Mouse (Mus musculus): ENCODE measurements at regions not wholly inside any gene's neighbourhood (a gene's known extent, or its start where the extent isn't known, plus 50 kb on each side); places are given as distances from the start of the nearest gene placed in this dataset.
A peak's percentile ranks its signal among the peaks of the same experiment; 100 is the strongest.
"Not testable (repeated sequence)": the region's sequence is repeated elsewhere in the genome, so short reads cannot be mapped to it uniquely, and the experiment has no call there.

GRCm38 (mm10) chr14:114485781-114486180, 606.2 kb upstream of the Gpc5 start:
- H3K4me1 ChIP-seq (ENCODE audit: control insufficient read depth, insufficient read depth, low read length), result no peaks in the 10 kb centered on the region
- no peak overlapping the region for H3K9ac ChIP-seq (ENCODE audit: low read depth, low read length)
- WGBS, result 80% methylated on average over 4 of the region's 4 CpGs
- H3K27ac ChIP-seq (ENCODE audit: low read length), result no peak overlapping the region
- H3K9me3 ChIP-seq (ENCODE audit: control insufficient read depth, low read length), result no peaks in the 10 kb centered on the region
- H3K36me3 ChIP-seq (ENCODE audit: control insufficient read depth, insufficient read depth, low read length), result no peaks in the 10 kb centered on the region
- H3K4me2 ChIP-seq (ENCODE audit: low read depth, low read length), result no peak overlapping the region
- ATAC-seq, result peak; percentile 76
- H3K27me3 ChIP-seq (replicated peaks; ENCODE audit: control insufficient read depth, insufficient read depth, low read length), result no peaks in the 10 kb centered on the region
- no peak overlapping the region for H3K4me3 ChIP-seq (ENCODE audit: low read length)

DNA sequence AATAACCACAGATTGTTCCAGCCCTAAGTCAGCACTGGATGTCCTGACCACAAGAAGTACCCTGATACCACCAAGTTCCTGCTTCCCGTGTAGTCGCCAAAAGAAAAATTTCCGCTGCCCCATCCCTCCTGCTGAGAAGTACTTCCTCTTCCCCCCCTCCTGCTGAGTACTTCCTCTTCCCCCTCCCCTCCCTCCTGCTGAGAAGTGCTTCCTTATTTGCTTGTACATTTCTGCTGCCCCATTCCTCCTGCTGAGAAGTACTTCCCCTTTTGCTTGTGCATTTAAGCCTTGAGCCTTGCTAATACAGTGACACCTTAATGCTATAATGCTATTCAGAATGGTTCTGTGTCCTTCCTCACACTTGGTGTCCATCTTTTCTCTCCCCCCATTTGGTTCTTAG, 598.6 kb upstream of the Gpc5 start:
- H3K4me1 ChIP-seq (ENCODE audit: control insufficient read depth, insufficient read depth, low read length); H3K36me3 ChIP-seq (ENCODE audit: control insufficient read depth, insufficient read depth, low read length); H3K4me2 ChIP-seq (ENCODE audit: low read depth, low read length); ATAC-seq; H3K9me3 ChIP-seq (ENCODE audit: control insufficient read depth, low read length); H3K27me3 ChIP-seq (replicated peaks; ENCODE audit: control insufficient read depth, insufficient read depth, low read length); H3K9ac ChIP-seq (ENCODE audit: low read depth, low read length); H3K4me3 ChIP-seq (ENCODE audit: low read length); H3K27ac ChIP-seq (ENCODE audit: low read length): not testable (repeated sequence)
- WGBS, result 97% methylated on average over 3 of the region's 3 CpGs

GRCm38 (mm10) chr14:114504976-114505375, 587.0 kb upstream of the Gpc5 start:
- no peaks in the 10 kb centered on the region for H3K27me3 ChIP-seq (replicated peaks; ENCODE audit: control insufficient read depth, insufficient read depth, low read length)
- H3K9ac ChIP-seq (ENCODE audit: low read depth, low read length), result no peak overlapping the region
- H3K9me3 ChIP-seq (ENCODE audit: control insufficient read depth, low read length), result no peaks in the 10 kb centered on the region
- no peak for ATAC-seq
- no peaks in the 10 kb centered on the region for H3K36me3 ChIP-seq (ENCODE audit: control insufficient read depth, insufficient read depth, low read length)
- H3K27ac ChIP-seq (ENCODE audit: low read length), result no peak overlapping the region
- H3K4me3 ChIP-seq (ENCODE audit: low read length), result no peak overlapping the region
- H3K4me2 ChIP-seq (ENCODE audit: low read depth, low read length), result no peak overlapping the region
- H3K4me1 ChIP-seq (ENCODE audit: control insufficient read depth, insufficient read depth, low read length), result no peaks in the 10 kb centered on the region

DNA sequence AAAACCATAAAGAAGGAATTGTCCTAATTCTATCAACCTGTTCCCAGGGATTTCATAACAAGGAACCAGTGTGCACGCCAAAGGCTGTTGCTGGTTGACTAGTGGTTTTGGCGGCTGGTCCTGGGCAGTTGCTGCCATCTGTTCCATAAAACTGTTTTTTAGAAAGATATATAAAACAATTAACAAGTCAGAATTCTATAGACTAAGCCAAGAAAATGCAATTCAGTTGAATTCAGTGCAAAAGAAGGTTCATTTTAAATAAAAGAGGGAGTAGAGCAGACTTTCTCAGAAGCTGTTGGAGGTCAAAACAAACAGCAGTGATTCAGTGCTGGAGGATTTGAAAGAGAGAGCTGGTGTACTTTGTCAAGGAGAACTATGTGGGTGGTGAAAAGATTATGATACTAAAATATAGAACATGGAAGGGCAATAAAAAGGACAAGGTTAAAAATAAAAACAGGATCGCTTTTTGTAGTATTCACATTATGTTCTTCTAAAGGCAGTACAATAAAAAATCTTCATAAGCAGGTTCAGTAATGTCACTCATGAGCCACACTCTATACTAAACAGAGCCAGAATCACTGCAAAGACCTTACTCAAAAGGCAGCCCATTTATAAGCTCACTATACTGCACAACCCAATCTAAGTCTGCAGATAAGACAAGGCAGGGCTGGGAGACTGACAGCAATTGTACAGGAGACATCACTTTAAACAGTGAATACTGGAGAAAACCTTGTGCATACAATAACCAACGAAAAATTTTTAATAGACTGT, 543.9 kb upstream of the Gpc5 start:
- Histone ChIP-seq H3K4me1 (ENCODE audit: control insufficient read depth, insufficient read depth, low read length) (no peaks in the 10 kb centered on the region), H3K9ac (ENCODE audit: low read depth, low read length) (no peak overlapping the region), H3K36me3 (ENCODE audit: control insufficient read depth, insufficient read depth, low read length) (no peaks in the 10 kb centered on the region), H3K27ac (ENCODE audit: low read length) (no peak overlapping the region), H3K4me3 (ENCODE audit: low read length) (no peak overlapping the region), H3K27me3 (replicated peaks; ENCODE audit: control insufficient read depth, insufficient read depth, low read length) (no peaks in the 10 kb centered on the region), H3K4me2 (ENCODE audit: low read depth, low read length) (no peak overlapping the region), H3K9me3 (ENCODE audit: control insufficient read depth, low read length) (no peaks in the 10 kb centered on the region)
- 71% methylated on average over 4 of the region's 4 CpGs for WGBS
- no peak for ATAC-seq

DNA sequence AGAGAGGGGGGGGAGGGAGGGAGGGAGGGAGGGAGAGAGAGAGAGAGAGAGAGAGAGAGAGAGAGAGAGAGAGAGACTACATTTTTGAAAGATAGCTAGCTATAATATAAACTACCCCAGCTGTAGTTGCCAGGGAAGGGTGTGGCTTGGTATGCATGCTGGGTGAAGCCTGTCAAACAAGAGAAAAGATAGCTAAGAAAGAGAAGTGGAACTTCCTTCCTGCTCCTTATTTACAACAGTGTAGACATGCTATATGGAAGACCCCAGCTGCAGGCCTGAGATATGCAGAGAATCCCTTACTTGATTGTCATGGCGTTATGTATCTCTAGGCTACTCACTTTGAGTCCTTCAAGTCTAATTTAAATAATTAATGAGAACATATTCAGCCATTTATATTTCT, 542.9 kb upstream of the Gpc5 start:
- Histone ChIP-seq H3K27me3 (replicated peaks; ENCODE audit: control insufficient read depth, insufficient read depth, low read length) (no peaks in the 10 kb centered on the region), H3K4me1 (ENCODE audit: control insufficient read depth, insufficient read depth, low read length) (no peaks in the 10 kb centered on the region), H3K36me3 (ENCODE audit: control insufficient read depth, insufficient read depth, low read length) (no peaks in the 10 kb centered on the region), H3K4me2 (ENCODE audit: low read depth, low read length) (no peak overlapping the region), H3K9me3 (ENCODE audit: control insufficient read depth, low read length) (no peaks in the 10 kb centered on the region), H3K9ac (ENCODE audit: low read depth, low read length) (no peak overlapping the region), H3K4me3 (ENCODE audit: low read length) (no peak overlapping the region), H3K27ac (ENCODE audit: low read length) (no peak overlapping the region)
- ATAC-seq, result no peak
- WGBS, result 82% methylated on average over 1 of the region's 1 CpGs

DNA sequence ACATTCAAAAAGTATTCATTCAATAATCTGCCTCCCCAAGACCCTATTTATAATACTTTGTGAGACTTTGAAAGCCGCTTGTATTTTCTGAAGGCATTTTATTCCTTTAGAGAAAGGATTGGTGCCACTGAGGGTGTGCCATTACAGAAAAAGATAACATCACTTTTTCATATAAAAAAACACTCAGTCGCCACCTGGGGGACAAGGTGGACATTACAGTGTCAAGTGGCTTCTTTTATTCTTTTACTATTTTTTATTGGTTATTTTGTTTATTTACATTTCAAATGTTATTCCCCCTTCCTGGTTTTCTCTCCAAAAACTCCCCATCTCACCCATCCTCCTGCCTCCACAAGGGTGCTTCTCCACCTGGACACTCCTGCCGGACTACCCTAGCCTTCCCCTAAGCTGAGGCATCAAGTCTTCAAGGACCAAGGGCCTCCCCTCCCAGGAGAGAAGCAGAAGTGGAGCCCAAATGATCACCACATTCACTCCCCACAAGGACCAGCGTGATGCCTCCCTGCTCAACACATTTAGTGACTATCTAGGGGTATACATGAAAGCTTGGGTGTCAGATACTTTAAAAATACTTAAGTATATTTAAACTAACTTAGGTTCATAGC, 525.5 kb upstream of the Gpc5 start:
- Histone ChIP-seq H3K9ac (ENCODE audit: low read depth, low read length) (no peak overlapping the region), H3K36me3 (ENCODE audit: control insufficient read depth, insufficient read depth, low read length) (no peaks in the 10 kb centered on the region), H3K27me3 (replicated peaks; ENCODE audit: control insufficient read depth, insufficient read depth, low read length) (no peaks in the 10 kb centered on the region), H3K27ac (ENCODE audit: low read length) (no peak overlapping the region), H3K4me1 (ENCODE audit: control insufficient read depth, insufficient read depth, low read length) (no peaks in the 10 kb centered on the region), H3K9me3 (ENCODE audit: control insufficient read depth, low read length) (no peaks in the 10 kb centered on the region), H3K4me3 (ENCODE audit: low read length) (no peak overlapping the region), H3K4me2 (ENCODE audit: low read depth, low read length) (no peak overlapping the region)
- WGBS, result 57% methylated on average over 4 of the region's 4 CpGs
- ATAC-seq, result no peak

DNA sequence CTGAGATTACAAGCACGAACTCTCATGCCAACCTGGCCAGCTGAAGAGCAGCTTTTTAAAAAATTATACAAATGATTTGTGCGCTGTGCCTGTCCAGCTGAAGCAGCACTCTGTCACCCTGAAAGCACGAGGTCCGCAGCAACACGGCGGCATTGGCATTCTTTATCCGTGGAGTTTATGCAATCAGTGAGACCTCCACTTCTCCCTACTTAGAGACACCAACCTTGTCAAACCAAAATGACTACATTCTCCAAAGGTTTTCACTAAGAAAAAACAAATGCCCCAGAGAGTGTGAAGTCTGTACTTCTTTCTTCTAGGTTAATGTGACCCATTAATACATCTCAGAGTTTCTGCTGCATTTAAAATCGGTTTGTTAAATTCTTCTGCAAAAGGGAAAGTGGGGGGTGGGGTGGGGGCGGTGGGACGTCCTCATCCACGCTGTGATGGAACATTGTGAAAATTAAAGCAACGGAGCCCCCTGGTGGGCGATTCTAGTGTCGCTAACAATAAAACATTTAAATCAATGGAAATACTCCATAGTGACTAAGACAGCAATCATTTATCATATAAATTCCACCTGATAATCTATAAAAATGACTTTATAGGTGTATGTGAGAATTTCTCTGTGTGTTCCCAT, 524.2 kb upstream of the Gpc5 start:
- Histone ChIP-seq H3K9ac (ENCODE audit: low read depth, low read length) (0 out of 2 replicates have a peak overlapping the region, but pooled peaks have one; percentile 24), H3K36me3 (ENCODE audit: control insufficient read depth, insufficient read depth, low read length) (no peaks in the 10 kb centered on the region), H3K27ac (ENCODE audit: low read length) (no peak overlapping the region), H3K9me3 (ENCODE audit: control insufficient read depth, low read length) (no peaks in the 10 kb centered on the region), H3K27me3 (replicated peaks; ENCODE audit: control insufficient read depth, insufficient read depth, low read length) (no peaks in the 10 kb centered on the region), H3K4me2 (ENCODE audit: low read depth, low read length) (peak overlapping the region; percentile 38; the same call in 1 of the 2 replicates), H3K4me1 (ENCODE audit: control insufficient read depth, insufficient read depth, low read length) (no peaks in the 10 kb centered on the region), H3K4me3 (ENCODE audit: low read length) (no peak overlapping the region)
- 20% methylated on average over 14 of the region's 14 CpGs for WGBS
- no peak for ATAC-seq

GRCm38 (mm10) chr14:114587367-114588064, 504.5 kb upstream of the Gpc5 start:
- no peak overlapping the region for H3K4me3 ChIP-seq (ENCODE audit: low read length)
- no peak overlapping the region for H3K27ac ChIP-seq (ENCODE audit: low read length)
- no peaks in the 10 kb centered on the region for H3K4me1 ChIP-seq (ENCODE audit: control insufficient read depth, insufficient read depth, low read length)
- no peak for ATAC-seq
- no peaks in the 10 kb centered on the region for H3K27me3 ChIP-seq (replicated peaks; ENCODE audit: control insufficient read depth, insufficient read depth, low read length)
- H3K9me3 ChIP-seq (ENCODE audit: control insufficient read depth, low read length), result no peaks in the 10 kb centered on the region
- H3K36me3 ChIP-seq (ENCODE audit: control insufficient read depth, insufficient read depth, low read length), result no peaks in the 10 kb centered on the region
- no peak overlapping the region for H3K9ac ChIP-seq (ENCODE audit: low read depth, low read length)
- H3K4me2 ChIP-seq (ENCODE audit: low read depth, low read length), result no peak overlapping the region
- WGBS, result 47% methylated on average over 4 of the region's 4 CpGs

DNA sequence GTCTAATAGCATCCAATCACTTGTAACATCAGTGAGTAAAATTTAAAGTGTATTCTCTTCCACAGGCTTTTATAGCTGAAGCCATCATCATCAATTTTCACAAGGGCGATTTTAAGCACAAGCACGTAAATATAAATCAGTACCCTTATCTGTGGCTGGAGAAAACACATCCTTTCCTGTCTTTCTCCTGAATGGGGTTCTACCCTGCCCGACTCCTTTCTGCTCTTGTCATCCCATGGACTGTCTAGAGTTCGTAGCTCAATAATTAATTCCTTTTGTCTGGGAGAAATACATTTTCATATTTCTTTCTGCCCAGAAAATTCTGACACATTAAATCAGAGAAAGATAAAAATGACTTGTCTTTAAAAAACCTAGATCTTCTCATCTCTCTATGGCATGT, 482.7 kb upstream of the Gpc5 start:
- Histone ChIP-seq H3K4me2 (ENCODE audit: low read depth, low read length) (no peak overlapping the region), H3K27me3 (replicated peaks; ENCODE audit: control insufficient read depth, insufficient read depth, low read length) (no peaks in the 10 kb centered on the region), H3K4me3 (ENCODE audit: low read length) (no peak overlapping the region), H3K9ac (ENCODE audit: low read depth, low read length) (no peak overlapping the region), H3K9me3 (ENCODE audit: control insufficient read depth, low read length) (no peaks in the 10 kb centered on the region), H3K27ac (ENCODE audit: low read length) (no peak overlapping the region), H3K4me1 (ENCODE audit: control insufficient read depth, insufficient read depth, low read length) (no peaks in the 10 kb centered on the region), H3K36me3 (ENCODE audit: control insufficient read depth, insufficient read depth, low read length) (no peaks in the 10 kb centered on the region)
- 58% methylated on average over 4 of the region's 4 CpGs for WGBS
- no peak for ATAC-seq

All from intestine, embryonic 16.5 days (tissue).